Mouse (Mus musculus) C2C12 (cell line): ENCODE data around the gene Nrxn3.

Experiments used
- CEBPB ChIP-seq: IDR thresholded peaks from one replicate; pipeline ENCODE4 v1.6.1; 2011; ENCODE audit warnings: low read depth, mild to moderate bottlenecking, control low read depth, moderate library complexity
- CTCF ChIP-seq: IDR thresholded peaks from one replicate; pipeline ENCODE4 v1.5.1; 2011; ENCODE audit not compliant: control insufficient read depth, insufficient read depth, insufficient read length
- MAX ChIP-seq: IDR thresholded peaks from one replicate; pipeline ENCODE4 v1.6.1; 2011; ENCODE audit warnings: mild to moderate bottlenecking, control low read depth
- MYOG ChIP-seq: IDR thresholded peaks from one replicate; pipeline ENCODE4 v1.6.1; 2011; ENCODE audit not compliant: control insufficient read depth, insufficient read length; ENCODE audit errors: extremely low read depth

- TF ChIP-seq CTCF (no peak), MAX (no peak), CEBPB (no peak), MYOG (no peak)
Measured at GRCm38 (mm10) chr12:90131927-90132869, 1409.5 kb downstream of the Nrxn3 start.
